Mouse (Mus musculus) testis, postnatal 14 days (tissue): ENCODE results near the gene Shank2.
A peak's percentile ranks its signal among the peaks of the same experiment; 100 is the strongest.

ENCODE experiments used
- DNase-seq: peaks from one replicate; pipeline ENCODE4 v3.0.0; 2021; ENCODE audit warnings: low spot score

Gene Shank2

DNA sequence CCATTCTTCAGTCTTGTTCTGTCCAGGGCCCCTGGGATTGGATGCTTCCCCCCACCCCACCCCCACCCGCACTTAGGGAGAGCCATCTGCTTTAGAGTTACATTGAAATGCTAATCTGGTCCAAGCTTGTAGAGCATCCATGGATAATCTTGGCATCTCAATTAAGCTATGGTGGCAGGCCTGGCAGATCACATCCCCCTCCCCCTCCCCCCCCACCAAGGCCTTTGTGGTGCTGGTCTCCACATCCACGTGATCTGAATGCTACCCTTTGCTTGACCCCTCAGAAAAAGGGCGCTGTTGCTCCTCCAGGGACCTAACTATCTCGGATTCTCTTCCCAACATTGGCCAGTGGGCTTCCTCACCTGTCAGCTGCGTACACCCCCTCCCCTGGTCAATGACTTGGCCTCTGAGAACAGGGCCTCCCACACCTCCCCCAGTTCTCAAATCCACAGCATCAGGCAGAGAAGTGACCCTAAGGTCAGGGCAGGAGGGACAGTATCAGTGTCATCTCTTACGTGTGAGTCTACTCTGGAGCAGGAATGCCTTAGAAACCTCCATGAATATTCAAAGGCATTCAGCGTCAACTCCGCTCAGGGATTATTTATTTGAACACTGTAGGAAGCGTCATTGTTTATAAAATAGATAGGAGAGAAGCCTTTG is 104.8 kb downstream of the Shank2 start:
- no peak for DNase-seq

DNA sequence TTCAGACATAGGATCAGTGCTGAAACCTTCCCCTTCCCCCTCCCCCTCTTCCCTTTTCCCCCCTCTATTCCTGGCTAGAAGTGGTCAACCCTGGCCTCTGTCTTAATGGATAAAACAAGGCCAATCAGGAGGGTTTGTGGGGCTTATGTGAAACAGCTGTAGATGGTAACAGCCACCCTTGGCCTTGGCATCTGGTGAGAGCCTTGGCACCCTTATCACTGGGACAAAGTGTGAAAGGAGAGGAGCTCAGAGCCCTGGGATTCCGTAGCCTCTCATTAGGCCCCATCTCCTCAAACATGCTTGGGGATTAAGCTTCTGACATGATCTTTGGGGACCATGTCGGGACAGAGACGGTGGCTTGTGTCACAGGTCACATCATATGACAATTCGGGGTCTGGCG is 106.4 kb downstream of the Shank2 start:
- peak; percentile 36 for DNase-seq

DNA sequence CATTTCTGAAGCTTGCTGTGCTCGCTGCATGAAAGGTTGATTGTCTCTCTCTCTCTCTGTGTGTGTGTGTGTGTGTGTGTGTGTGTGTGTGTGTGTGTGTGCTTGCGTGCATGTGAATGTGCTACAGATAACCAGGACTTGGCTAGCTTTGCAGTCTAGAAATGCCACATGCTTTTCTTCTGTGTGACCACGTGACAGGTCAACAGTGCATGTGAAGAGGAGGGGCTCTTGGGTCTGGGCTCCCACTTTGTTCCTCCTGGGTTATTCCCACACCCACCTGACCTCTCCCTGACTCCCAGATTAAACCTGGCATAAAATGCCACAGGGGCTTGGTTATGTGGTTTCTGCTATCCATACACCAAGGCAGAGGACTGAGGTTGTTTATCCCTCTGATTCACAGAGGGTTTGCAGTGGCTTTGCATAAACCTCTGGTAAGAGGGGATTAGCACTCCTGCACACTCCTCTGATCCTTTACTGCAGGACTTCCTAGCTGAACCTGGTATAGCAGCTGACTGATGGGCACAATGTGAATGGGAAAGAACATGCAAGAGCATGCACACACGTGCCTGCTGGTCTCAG is 109.4 kb downstream of the Shank2 start:
- no peak for DNase-seq

DNA sequence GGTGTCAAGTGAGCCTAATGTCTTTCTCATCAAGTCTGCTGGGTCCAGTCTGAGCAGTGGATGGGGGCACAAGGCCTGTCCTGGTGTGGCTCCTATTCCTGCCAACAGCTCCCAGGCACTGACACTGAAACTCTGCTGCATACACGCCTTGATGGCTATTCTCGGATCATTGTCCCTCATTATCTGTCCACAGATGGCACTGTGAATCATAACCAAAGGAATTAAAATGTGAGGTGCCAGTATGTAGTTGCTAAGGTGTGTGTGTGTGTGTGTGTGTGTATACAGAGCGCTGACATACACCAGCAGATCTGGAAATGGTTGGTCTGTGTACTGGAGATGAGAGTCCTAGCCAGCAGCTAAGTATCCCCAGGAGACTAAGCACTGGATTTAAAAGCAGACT is 110.3 kb downstream of the Shank2 start:
- DNase-seq: no peak

DNA sequence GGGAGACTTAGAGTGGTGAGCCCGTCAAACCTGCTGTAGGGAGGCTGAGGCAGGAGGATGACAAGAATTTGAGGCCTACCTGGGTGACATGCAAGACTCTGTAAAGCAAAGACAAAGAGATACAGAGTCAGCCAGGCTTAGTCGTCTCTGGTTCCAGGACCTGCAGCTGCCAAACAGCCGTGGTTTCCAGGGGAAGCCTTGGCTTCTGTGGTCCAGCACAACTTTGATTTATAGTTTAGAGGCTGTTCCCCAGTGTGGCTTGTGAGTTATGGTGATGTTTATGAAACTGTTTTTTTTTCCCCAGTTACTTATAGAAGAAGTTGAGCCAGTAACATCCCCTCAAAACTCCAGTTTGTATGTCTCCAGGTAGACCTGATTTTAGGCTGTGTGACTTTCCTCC is 112.5 kb downstream of the Shank2 start:
- DNase-seq: no peak

DNA sequence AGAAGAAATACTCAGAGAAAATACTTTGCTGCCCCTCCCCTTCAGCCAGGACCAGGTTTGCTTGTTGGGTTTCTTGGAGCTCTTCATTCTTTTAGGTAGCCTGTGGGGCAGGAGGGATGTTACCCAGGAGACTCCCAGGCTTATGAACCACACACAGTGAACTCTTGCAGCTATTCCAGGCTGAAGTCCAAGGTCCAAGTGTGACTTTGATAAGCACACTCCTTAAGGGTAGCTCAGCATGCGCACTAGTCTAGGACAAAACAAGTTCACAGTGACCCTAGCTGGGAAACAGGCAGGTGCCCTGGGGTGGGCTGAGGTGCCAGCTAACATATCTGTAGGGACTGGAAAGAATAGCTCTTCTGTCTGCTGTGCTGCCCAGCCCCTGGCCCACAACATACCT is 117.8 kb downstream of the Shank2 start:
- no peak for DNase-seq

DNA sequence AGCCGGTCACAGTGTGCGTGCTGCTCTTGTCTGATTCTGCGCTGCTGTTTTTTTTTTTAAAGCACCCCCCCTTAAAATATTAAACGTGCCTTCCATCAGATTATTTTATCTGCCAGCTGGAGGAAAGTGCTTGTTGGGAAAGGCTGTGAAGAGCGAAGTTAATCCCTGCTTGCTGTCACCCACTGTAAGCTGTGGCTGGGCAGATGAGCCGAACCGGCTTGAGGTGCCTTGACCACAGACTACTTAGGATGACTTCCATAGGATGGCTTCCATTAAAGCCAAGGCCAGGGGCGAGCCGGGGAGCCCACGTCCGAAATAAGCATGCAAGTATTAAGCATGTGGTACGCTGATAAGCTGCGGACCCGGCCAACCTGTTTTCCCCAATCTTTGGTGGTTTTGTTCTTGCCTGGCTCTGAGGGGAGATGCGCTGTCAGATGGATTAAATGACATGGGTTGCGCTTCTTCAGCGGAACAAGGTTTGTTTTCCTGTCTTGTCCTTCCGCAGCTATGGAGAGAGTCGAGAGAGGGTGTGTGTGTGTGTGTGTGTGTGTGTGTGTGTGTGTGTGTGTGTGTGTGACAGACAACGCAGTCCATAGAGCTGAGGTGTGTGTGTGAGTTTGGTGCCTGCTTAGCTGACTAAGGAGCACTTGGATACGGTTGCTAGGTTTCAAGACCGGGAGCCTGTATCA is 131.1 kb downstream of the Shank2 start:
- DNase-seq: no peak

DNA sequence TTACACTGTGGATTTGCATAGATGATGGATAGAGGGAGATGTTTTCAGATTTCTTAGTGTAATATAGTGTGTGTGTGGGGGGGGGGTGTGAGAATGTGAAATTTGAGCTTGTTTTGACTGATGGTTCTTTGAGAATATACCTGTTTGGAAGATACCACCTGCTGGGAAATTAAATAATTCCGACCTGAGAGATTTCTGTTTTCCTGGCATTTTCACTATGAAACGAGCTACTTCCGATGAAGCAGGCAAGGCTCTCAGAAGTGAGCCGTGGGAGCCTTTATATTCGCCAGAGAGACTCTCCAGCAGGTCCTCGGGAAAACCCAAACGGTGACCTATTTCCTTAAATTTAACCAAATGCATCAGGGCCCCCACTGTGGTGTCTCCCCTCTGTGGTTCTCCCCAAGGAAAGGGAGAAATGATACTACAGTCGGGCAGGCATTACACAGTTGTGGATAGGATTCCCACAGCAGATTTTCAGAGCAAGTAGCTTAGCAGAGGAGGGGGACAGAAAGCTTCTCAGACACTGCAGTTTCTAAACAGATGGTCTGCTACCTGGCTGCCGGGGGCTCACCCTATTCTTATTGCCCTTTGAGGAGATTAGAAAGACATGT is 131.8 kb downstream of the Shank2 start:
- no peak for DNase-seq

DNA sequence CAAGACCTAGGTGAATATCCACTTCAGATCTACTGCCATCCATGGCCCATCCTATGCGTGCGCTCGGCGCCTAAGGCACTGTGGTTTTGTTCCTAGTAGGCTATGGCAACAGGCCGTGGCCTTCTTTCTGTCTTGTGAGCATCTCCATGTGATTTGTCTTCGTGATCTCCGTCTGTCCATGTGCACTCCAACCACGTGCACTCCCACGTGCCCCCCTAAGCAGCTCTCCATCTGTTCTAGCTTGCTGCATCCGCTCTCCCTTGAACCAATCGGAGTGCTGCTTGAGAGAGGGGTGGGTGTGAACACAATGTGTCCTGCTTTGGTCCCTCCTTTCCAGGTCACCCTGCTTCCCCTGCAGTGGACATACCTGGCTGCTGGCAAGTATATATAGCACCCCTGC is 133.0 kb downstream of the Shank2 start:
- DNase-seq: no peak

DNA sequence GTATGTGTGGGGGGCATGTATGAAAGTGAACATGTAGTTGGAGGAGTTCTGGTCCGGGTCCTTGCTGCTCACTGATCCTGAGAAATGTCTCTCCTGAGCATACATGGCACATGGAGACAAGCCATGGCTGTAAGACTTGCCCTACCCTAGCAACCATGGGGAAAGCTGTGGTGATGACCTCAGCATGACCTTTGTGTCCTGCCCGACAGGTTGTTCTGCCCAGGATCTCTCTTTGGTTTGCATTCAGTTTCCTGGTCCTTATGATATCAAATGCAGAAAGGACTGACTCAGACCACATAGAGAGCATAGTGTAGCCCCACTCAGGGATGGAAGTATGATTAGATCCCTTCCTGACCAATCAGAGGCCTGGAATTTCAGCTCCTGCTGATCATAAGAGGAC is 136.1 kb downstream of the Shank2 start:
- no peak for DNase-seq

DNA sequence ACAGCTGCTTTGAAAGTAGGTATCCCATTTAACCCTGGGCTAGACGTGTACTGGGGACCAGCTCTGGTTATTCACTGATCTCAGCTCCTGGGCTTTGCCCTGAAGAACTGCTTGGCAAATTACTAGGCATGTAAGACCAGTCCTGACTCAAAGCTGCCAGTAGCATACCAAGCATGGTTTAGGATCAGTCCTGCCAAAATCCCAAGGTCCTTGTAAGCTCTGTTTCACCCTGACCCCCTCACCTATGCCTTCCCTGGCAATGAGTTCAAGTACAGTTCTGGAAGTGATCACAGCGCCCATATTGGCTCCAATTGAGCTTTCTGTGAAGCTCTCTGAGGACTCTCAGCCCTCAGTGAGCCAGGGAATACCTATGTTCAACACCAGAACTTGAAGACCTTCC is 136.7 kb downstream of the Shank2 start:
- DNase-seq: no peak

DNA sequence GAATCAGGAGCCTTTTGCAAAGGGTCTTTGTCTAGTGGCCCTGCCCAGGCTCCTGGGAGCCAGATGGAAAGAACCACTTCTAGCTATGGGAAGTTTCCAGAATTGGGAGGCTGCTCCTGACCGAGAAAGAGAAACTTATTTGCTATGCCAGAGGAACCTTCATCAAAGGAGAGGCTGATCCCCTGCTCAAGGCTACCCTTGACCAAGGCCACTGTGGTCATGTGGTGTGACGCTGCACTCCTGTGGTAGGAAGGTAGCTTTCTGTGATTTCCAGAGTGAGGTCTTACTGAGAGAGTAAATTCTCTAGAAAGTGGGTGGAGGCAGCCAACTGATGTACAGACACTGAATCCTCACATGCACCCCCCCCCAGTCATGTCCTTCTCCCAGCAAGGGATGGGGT is 138.0 kb downstream of the Shank2 start:
- no peak for DNase-seq

DNA sequence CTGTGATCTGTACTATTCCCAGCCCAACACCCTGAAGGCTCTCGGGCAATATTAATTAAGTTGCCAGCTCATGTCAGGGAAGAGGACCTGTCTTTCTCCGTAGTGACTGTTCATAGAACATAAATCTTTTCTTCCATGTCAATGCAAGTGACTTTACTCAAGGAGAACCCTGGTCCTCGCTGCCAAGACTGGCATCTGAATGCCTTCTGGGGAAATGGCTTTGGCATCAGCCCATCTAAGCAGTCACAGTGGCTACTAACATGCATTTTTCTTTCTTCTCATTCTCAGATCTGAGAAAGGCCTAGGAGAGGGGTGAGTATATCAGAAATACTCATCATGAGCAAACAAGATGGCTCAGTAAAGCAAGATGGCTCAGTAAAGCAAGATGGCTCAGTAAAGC is 138.7 kb downstream of the Shank2 start:
- DNase-seq: no peak

DNA sequence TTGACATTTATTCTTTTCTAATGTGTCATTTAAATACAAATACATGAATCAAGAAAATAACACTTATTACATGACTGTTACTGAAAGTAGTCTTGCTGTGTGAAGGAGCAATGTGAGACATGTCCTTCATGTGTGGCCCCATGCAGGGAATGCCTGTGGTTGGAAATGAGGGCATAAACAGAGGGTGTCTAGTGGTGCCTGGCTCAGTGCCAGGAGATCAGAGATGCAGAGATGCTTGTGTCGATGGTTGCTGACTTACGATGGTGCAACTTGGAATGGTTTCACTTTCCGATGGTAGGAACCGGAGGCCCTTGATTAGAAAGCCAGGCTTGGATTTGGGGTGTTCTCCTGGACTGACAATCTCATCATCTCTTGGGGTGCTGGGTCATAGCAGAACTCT is 140.3 kb downstream of the Shank2 start:
- no peak for DNase-seq

DNA sequence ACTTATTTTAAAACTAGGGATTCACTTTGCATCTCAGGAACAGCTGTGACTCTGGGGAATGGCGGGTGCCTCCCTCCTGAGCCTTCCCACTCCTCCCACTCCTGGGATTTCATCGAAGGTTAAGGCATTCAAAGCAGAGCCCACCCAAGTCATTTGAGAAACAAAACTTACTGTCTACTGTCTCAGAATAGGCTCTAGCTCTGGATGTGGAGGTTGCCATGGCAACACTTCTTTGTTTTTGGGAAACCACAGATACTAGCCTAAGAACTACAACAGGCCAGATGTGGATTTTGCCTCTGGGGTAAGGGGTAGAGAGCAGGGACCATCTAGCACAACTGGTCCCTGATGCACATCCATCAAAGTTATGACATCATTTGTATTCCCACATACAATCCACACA is 142.2 kb downstream of the Shank2 start:
- no peak for DNase-seq

DNA sequence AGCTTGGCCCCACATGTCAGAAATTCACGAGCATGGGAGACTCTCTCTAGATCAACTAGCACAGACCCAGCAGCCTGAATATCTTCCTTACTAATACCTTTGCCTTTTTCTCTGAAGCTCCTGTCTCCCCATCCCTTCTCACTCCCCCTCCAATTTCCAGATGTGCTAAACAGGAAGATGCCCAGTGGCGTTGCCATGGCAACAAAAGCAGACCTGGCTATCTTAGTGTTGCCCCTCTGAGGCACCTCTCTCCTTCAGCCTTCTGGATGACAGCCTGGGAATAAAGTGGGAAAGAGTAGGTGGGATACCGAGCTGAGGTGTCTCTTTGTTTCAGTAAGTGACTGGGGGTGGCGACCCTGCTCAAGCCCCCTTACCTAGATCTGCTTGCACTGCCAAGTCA is 146.4 kb downstream of the Shank2 start:
- no peak for DNase-seq

DNA sequence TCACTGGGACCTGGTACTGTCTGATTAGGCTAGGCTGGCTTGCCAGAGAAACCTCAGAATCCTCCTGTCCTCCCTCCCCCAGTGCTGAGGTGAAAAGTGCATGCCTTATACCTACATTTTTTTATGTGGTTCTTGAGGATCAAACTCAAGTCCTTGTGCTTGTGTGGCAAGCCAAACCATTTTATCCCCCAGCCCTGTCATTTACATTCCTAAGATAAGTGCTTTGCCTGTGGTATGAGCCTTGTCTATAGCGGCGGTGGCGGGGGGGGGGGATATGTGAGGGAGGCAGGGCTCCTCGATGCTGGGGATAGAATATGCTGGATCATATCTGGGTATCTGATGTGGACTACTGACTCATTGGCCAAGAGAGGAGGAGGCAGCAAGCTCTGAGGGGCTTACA is 151.4 kb downstream of the Shank2 start:
- no peak for DNase-seq

DNA sequence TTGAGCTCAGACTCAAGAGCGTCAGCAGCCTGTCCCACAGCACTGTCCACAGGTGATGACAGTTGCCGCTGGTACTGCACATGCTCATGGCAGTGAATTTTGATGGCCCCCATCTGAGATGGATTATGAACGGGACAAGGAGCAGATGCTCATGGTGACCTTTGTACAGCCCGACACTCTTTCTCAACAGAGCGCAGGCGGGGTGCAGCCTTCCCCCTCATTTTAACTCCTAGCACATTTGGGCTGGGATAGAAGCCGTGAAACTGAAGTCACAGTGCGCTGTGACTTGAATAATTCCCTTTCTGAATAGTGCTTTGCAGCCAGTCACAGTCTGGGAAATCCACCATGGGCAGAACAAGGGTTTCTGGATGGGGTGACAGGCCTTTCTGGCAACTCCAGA is 152.0 kb downstream of the Shank2 start:
- DNase-seq: no peak

DNA sequence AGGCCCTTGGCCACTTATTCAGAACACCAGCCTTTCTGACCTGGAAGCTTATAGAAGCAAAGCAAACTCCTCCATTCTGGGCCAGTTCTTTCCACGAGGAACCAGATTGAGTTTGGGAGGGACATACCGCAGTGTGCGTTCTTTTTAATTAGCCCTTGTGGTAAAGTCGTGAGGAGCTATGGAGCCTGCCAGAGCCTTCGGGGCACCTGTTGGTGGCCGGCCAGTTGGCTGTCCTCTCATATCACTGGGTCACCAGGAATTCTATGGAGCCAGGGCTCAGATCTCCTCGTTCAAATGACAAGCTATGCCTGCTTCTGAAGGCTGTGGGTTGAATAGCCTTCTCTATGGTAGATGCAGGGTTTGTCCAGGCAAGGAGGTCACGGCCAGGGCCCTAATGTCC is 156.2 kb downstream of the Shank2 start:
- DNase-seq: no peak

DNA sequence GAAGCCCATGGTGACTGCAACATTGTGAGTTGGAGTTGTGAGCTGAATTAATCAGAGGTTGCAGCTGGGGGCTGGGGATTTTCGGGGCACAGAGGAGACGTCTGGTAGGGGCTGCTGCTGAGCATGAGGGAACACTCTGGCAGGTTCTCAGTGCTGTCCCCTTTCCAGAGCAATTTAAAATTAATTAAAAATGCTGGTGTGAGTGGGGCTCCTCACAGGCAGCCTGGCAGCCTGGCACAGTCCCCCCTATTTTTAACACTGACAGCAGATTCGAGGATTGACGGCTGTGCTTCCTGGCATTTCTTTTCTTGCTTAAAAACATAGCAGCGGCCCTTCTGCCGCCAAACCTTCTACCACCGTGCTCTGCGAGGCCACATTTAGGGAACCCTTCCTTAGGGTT is 157.8 kb downstream of the Shank2 start:
- no peak for DNase-seq

DNA sequence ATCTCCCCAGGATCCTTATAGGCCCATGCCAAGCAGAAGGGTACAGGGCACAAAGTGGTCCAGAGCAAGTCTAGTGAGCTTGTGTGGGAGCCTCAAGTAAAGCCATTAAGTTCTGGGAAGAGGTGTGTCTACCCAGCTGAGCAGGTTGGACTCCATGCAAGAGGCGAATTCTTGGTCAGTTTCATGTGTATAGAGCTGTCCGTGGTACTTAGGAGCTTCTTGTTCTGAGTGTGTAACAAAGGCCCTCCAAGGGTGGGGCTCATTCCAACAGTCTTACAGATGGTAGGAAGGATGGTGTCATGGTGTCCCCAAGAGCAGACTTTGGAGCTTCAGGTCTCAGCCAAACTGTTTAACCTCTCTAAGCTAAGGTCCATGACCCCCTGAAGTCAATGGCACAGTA is 158.3 kb downstream of the Shank2 start:
- DNase-seq: no peak

DNA sequence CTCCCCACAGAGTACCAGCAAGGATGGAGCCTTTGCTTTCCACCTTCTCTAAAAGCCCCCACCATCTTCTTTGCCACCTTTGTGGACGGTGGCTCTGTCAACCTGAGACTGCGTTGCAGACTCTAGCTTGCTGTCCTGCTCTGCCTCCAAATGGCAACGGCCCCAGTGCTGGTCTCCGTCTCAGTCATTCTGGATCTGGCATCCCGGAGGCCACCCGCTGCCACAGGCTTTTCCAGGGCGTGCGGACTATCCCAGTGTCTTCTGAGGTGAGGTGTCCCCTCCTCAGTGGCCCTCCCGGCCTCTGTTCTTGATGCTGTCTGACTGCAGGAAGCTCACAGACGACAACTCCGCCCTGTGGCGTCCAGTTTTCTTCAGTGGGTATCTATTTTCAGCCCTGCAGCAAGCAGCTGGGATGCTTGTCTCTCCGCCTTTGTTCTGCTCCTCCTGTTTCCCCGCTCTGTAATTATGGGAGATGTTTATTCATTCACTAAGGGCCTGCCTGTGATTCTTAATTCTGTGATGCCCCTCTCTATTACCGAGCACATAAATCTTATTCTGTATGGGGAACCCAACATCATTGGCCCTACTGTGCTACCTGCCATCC is 159.0 kb downstream of the Shank2 start:
- no peak for DNase-seq

DNA sequence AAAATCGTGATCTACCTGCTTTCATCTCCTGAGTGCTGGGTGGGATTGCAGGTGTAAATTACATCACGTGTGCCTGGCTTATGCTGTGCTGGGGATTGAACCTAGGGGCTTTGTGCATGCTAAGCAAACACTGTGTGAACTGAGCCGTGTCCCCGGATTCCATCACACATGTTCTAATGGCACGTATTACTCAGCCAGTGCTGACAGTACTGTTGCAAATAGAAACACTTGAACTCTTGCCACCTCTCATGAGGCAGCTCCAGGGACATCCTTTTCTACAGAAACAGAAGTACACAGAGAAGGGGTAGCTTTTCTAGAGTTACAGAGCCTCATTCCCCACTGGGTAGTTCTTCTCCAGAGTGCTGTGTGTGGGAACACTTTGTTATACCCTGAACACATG is 168.5 kb downstream of the Shank2 start:
- DNase-seq: no peak
